Mouse (Mus musculus): ENCODE measurements at regions not wholly inside any gene's neighbourhood (a gene's known extent, or its start where the extent isn't known, plus 50 kb on each side); places are given as distances from the start of the nearest gene placed in this dataset.
A peak's percentile ranks its signal among the peaks of the same experiment; 100 is the strongest.
"Not testable (repeated sequence)": the region's sequence is repeated elsewhere in the genome, so short reads cannot be mapped to it uniquely, and the experiment has no call there.

- peak; percentile 19 to 65 for DNase-seq
- intact Hi-C loops (cut with DNase I): no loop called here
These were observed 71.0 kb upstream of the Prl4a1 start for GRCm38 (mm10) chr13:27945062-27945461.

DNA sequence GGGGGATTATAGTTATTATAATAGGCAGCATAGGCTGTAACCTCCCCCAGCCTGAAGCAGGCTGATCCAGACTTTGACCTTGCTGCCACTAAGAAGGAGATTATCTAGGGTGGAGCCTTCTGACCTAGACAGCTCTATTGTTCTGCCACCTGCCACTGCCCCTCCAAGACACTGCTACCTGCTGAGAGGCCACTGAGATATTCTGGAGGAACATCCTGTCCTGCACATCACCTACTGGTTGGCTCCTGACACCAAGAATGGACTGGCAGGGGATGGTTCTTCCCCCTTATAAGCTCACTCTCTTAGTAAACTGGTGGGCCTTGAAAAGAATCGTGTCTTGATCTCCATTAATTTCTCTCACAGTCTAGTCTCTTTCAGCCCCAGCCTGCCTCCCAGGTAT is 55.6 kb upstream of the Prl4a1 start:
- intact Hi-C loops (cut with DNase I); DNase-seq: not testable (repeated sequence)

DNA sequence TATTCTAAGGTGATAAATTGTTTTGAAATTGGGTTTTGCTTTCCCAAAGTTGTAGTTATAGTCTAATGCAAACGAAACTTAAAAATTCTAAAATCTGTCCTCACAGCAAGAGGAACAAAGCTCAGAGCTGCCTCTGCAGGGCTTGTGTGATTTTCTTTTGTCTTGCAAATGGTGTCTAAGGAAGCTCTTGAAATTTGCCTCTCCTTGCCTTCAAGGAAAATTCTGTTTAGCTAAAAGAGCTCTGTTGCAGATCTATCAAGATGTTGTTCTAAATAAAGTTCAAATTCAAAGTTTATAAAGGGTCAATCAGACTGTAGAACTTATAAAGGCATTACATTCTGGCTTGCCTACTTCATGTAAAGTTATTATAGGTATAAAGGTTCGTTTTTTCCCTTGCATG is 53.6 kb upstream of the Prl4a1 start:
- intact Hi-C loops (cut with DNase I); DNase-seq: not testable (repeated sequence)

DNA sequence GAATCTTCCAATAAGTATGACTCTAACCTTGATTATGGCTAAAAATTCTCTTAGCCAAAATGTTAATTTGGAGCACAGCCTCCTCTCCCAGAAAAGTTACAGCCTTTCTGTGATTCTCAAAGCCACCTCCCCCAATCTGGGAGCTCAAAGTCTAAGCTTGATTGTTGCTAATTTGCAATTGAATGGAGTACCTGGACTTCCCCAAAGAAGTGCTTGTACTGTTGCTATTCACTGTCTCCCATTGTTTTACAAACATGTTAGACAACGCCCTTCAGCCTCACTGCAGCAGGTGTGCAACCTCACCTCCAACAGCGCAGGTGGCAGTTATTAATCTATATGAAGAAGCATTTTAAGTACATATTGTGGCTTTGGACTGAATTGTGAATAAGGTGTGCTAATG is 50.0 kb upstream of the Prl4a1 start:
- DNase-seq; intact Hi-C loops (cut with DNase I): not testable (repeated sequence)

Data from heart, postnatal 36 days (tissue).